In the genomic region with DNA sequence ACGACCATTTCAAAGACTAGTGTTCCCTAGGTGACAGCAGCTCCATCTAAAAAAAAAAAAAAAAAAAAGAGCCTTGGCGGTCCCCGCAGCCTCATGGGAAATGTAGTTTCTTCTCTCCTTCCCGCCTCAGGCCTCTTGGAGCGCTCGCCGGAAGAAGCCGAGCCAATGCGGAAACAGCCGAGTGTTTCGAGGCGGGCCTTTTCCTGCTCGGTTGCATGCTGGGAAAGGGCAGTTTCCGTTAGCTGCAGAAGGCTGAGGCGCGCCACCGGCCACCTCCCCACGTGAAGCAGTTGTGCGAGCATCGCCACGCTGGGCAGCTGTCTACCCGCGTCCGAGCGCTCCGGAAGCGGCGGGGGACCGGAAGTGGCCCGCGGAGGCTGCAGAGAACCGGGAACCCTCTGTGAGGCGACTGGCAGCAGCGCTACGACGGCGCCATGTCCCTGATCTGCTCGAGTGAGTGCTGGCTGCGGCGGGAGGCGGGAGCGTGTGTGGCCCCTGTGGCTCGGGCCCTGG, we compare ENCODE assay signal across 8 mouse cellular contexts. TPM values are rescaled to one million over a fixed set of nuclear protein-coding genes. Genes with fewer than 3 reads are reported as not detected.
DNase-seq lines count a peak whose midpoint lies in the region; ATAC-seq lines count a peak whose summit lies in the region.

Gene Prpf19, plus strand, starts transcription at position 216 of the 513 bp plus-strand sequence.

- WGBS in intestine, embryonic 14.5 days, result under 1% methylated on average over 43 of the region's 43 CpGs

- peak; percentile 95 for ATAC-seq in intestine, embryonic 14.5 days (replicated peaks; ENCODE audit: low FRiP score, low TSS enrichment, low read depth)

- H3K4me1 ChIP-seq in intestine, embryonic 14.5 days (replicated peaks; ENCODE audit: control insufficient read depth, insufficient read depth, low read length), result peaks cover 11% of the 10 kb centered on the region

- H3K9ac ChIP-seq in intestine, embryonic 14.5 days (ENCODE audit: low read length), result peak within 1 kb of the TSS; percentile 81

- peak within 1 kb of the TSS; percentile 88 for H3K4me2 ChIP-seq in intestine, embryonic 14.5 days (ENCODE audit: low read length)

- intact Hi-C loops in left cerebral cortex, postnatal 14 days (cut with DNase I), result loop anchor here (5.0 kb wide), 1 partner anchor 47 kb away; no protein-coding TSS in a partner anchor

- DNase-seq in adrenal gland, adult (ENCODE audit: inconsistent age in 2 of 2, low spot score in 1 of 2), result peak; percentile 98 to 99
- DNase-seq in embryo, embryonic 10.5 days (ENCODE audit: low spot score), result peak; percentile 99
- peak; percentile 97 for DNase-seq in gastrocnemius, postnatal 25 days
- peak; percentile 97 for DNase-seq in intestine, embryonic 14.5 days (ENCODE audit: low spot score)
- peak; percentile 99 for DNase-seq in left cerebral cortex, postnatal 14 days (ENCODE audit: low spot score in 2 of 2)
- peak; percentile 98 for DNase-seq in mesoderm, embryonic 11.5 days (ENCODE audit: low read depth, low spot score)
- peak; percentile 97 to 98 for DNase-seq in right cerebral cortex, postnatal 36 days (ENCODE audit: low spot score in 2 of 2)
- peak; percentile 97 for DNase-seq in yolk sac, embryonic 10.5 days (ENCODE audit: low spot score)

- no peaks in the 10 kb centered on the region for H3K9me3 ChIP-seq in intestine, embryonic 14.5 days (ENCODE audit: control insufficient read depth, low read length)

- H3K27me3 ChIP-seq in intestine, embryonic 14.5 days (replicated peaks; ENCODE audit: control insufficient read depth, insufficient read depth, low read length), result no peaks in the 10 kb centered on the region

- H3K4me3 ChIP-seq in intestine, embryonic 14.5 days (ENCODE audit: low read depth, low read length), result peak within 1 kb of the TSS; percentile 73

- H3K36me3 ChIP-seq in intestine, embryonic 14.5 days (ENCODE audit: control insufficient read depth, insufficient read depth, low read length), result peaks cover 29% of the 10 kb centered on the region

- H3K27ac ChIP-seq in intestine, embryonic 14.5 days (ENCODE audit: low read depth), result peak within 1 kb of the TSS; percentile 88

RNA-seq across cellular contexts. Expression of gene Prpf19, which starts in this region (rescaled TPM):
- 100 to 1,000 TPM; 149 to 172 TPM for total RNA-seq in gastrocnemius, postnatal 25 days (2021)
- 45.5 TPM in 2 replicates for polyA plus RNA-seq in intestine, embryonic 14.5 days (2014; fragmentation: Nextera tagmentation; extraction: Ambion mirVana)
- total RNA-seq in left cerebral cortex, postnatal 14 days (2021), result 100 to 1,000 TPM; 185 to 190 TPM

Comparison
In these comparisons a context has a peak if more than half of its experiments do, and no peak if none do; other contexts are left out.
1. Peak in every context shown above with its lines: DNase-seq, ATAC-seq, H3K4me3 ChIP-seq and H3K27ac ChIP-seq.